Mouse (Mus musculus) intestine, postnatal 0 days (tissue): ENCODE data around the gene Elf4. TPM values are rescaled to one million over a fixed set of nuclear protein-coding genes. Genes with fewer than 3 reads are reported as not detected.
A peak's percentile ranks its signal among the peaks of the same experiment; 100 is the strongest.
"Not testable (repeated sequence)": the region's sequence is repeated elsewhere in the genome, so short reads cannot be mapped to it uniquely, and the experiment has no call there.

Experiments
- ATAC-seq: fragments of 200-750 bp; cut with Nextera tagmentation; 2 replicates; pipeline ENCODE4 v1.8.0; 2017; ENCODE audit warnings: mild to moderate bottlenecking, moderate TSS enrichment, moderate library complexity
- H3K27ac ChIP-seq: fragments of 300-500 bp; sonication (generic); 2 replicates; pipeline ENCODE4 v1.5.1; 2014; ENCODE audit warnings: mild to moderate bottlenecking, low read depth, low read length, moderate library complexity
- H3K27me3 ChIP-seq: fragments of 300-500 bp; sonication (generic); replicated peaks from 2 replicates; pipeline ENCODE4 v1.6.1; 2014; ENCODE audit warnings: low read length, mixed read lengths; ENCODE audit not compliant: control insufficient read depth, insufficient read depth
- H3K36me3 ChIP-seq: fragments of 300-500 bp; sonication (generic); 2 replicates; pipeline ENCODE4 v1.6.1; 2014; ENCODE audit warnings: mild to moderate bottlenecking, moderate library complexity; ENCODE audit not compliant: control insufficient read depth, insufficient read depth
- H3K4me1 ChIP-seq: fragments of 300-500 bp; sonication (generic); replicated peaks from 2 replicates; pipeline ENCODE4 v1.6.1; 2014; ENCODE audit warnings: antibody characterized with exemption, low read length, mixed read lengths; ENCODE audit not compliant: control insufficient read depth, insufficient read depth
- H3K4me2 ChIP-seq: fragments of 300-500 bp; sonication (generic); replicated peaks from 2 replicates; pipeline ENCODE4 v1.6.1; 2014; ENCODE audit warnings: low read depth, mild to moderate bottlenecking, moderate library complexity
- H3K4me3 ChIP-seq: fragments of 300-500 bp; sonication (generic); 2 replicates; pipeline ENCODE4 v1.5.1; 2014; ENCODE audit warnings: low read depth, low read length
- H3K9ac ChIP-seq: fragments of 300-500 bp; sonication (generic); 2 replicates; pipeline ENCODE4 v1.6.1; 2014; ENCODE audit warnings: mild to moderate bottlenecking, low read depth, low read length
- H3K9me3 ChIP-seq: fragments of 300-500 bp; sonication (generic); 2 replicates; pipeline ENCODE4 v1.6.1; 2016; ENCODE audit warnings: mixed run types; ENCODE audit not compliant: control insufficient read depth
- CTCF ChIP-seq: sonication (generic); IDR thresholded peaks from 2 replicates; pipeline ENCODE4 v1.5.1; 2016; ENCODE audit warnings: low read depth, mild to moderate bottlenecking, control low read depth, antibody characterized with exemption, moderate library complexity
- WGBS: fragments of 180-500 bp; shearing (Covaris S2); extraction: QIAGEN DNeasy Blood & Tissue Kit; methylation state at CpG from one replicate; pipeline ENCODE4 v1.1.7; 2014; 5-methylcytosine and 5-hydroxymethylcytosine counted together
- polyA plus RNA-seq: library from polyadenylated mRNA; unstranded; fragments of >200 nt; fragmentation: Nextera tagmentation; extraction: Ambion mirVana; gene quantifications from 2 replicates; pipeline ENCODE4 v1.2.1, GENCODE M21; 2015

Elf4 gene
- polyA plus RNA-seq, 1 experiment from 2014 or later = 10.6 TPM

GRCm38 (mm10) chrX:48441954-48442353 lies 21.0 kb downstream of the Elf4 start:
- Histone ChIP-seq H3K9ac (no peak overlapping the region), H3K27me3 (no peaks in the 10 kb centered on the region), H3K36me3 (no peaks in the 10 kb centered on the region), H3K27ac (no peak overlapping the region), H3K9me3 (no peaks in the 10 kb centered on the region), H3K4me2 (no peak overlapping the region), H3K4me1 (no peaks in the 10 kb centered on the region), H3K4me3 (no peak overlapping the region)
- 49% methylated on average over 7 of the region's 7 CpGs for WGBS
- no peak for ATAC-seq
- no peak for TF ChIP-seq CTCF

DNA sequence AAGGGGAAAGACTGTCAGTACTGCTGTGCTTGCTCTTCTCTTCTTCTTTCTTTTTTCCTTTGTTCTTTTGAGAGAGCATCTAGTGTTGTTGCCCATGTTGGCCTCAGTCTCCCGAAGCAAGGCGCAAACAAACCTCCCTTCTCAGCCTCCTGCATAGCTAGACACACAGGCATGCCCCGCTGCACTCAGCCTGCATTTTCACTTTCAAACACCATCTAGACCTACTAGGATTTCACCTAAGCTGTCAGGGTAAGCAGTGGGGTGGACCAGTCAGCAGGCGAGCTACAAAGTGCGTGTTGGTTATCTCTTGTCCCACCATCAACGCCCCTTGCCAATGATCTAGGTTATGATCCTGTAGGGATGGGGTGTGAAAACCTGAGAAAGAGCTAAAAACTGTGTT lies 21.4 kb downstream of the Elf4 start:
- H3K27me3 ChIP-seq = no peaks in the 10 kb centered on the region
- H3K4me2 ChIP-seq = no peak overlapping the region
- H3K4me1 ChIP-seq = no peaks in the 10 kb centered on the region
- no peak for ATAC-seq
- no peak overlapping the region for H3K4me3 ChIP-seq
- no peaks in the 10 kb centered on the region for H3K9me3 ChIP-seq
- no peaks in the 10 kb centered on the region for H3K36me3 ChIP-seq
- no peak for TF ChIP-seq CTCF
- H3K27ac ChIP-seq = no peak overlapping the region
- WGBS = 81% methylated on average over 6 of the region's 6 CpGs
- H3K9ac ChIP-seq = no peak overlapping the region

- H3K36me3 ChIP-seq = no peaks in the 10 kb centered on the region
- no peak for TF ChIP-seq CTCF
- H3K9me3 ChIP-seq = no peaks in the 10 kb centered on the region
- H3K4me2 ChIP-seq = 0 out of 2 replicates have a peak overlapping the region, but pooled peaks have one; percentile 9
- no peaks in the 10 kb centered on the region for H3K4me1 ChIP-seq
- H3K27me3 ChIP-seq = no peaks in the 10 kb centered on the region
- 40% methylated on average over 4 of the region's 4 CpGs for WGBS
- peak; percentile 51 for ATAC-seq
- no peak overlapping the region for H3K4me3 ChIP-seq
- H3K9ac ChIP-seq = no peak overlapping the region
- H3K27ac ChIP-seq = no peak overlapping the region
Observed at GRCm38 (mm10) chrX:48439036-48439435, 23.9 kb downstream of the Elf4 start.

DNA sequence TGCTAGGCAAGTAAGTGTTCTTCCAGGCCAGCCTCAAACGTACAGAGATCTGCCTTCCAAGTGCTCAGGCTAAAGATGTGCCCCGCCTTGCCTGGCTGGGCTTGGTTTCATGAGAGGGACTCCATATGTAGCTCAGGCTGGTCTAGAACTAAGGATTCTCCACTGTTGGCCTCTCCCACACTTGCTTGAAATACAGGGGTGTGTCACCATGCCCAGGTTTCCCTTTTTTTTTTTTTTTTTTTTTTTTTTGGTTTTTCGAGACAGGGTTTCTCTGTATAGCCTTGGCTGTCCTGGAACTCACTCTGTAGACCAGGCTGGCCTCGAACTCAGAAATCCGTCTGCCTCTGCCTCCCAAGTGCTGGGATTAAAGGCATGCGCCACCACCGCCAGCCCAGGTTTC lies 26.9 kb downstream of the Elf4 start:
- 81% methylated on average over 6 of the region's 7 CpGs for WGBS

GRCm38 (mm10) chrX:48435477-48435900 lies 27.4 kb downstream of the Elf4 start:
- 47% methylated on average over 9 of the region's 9 CpGs for WGBS
- peak; percentile 45 for ATAC-seq
- H3K36me3 ChIP-seq = no peaks in the 10 kb centered on the region
- H3K4me2 ChIP-seq = no peak overlapping the region
- H3K4me1 ChIP-seq = 0 out of 2 replicates have a peak, but pooled peaks cover 3% of the 10 kb centered on the region
- H3K9me3 ChIP-seq = no peaks in the 10 kb centered on the region
- H3K9ac ChIP-seq = no peak overlapping the region
- no peaks in the 10 kb centered on the region for H3K27me3 ChIP-seq
- H3K27ac ChIP-seq = 0 out of 2 replicates have a peak overlapping the region, but pooled peaks have one; percentile 15
- TF ChIP-seq CTCF = no peak
- no peak overlapping the region for H3K4me3 ChIP-seq

More for the DNA sequence above, 26.9 kb downstream of the Elf4 start:
- H3K9ac ChIP-seq, H3K36me3 ChIP-seq, H3K9me3 ChIP-seq, H3K4me1 ChIP-seq, H3K27me3 ChIP-seq, H3K4me3 ChIP-seq, ATAC-seq, H3K4me2 ChIP-seq: not testable (repeated sequence)
- H3K27ac ChIP-seq = 0 out of 2 replicates have a peak overlapping the region, but pooled peaks have one; percentile 15

DNA sequence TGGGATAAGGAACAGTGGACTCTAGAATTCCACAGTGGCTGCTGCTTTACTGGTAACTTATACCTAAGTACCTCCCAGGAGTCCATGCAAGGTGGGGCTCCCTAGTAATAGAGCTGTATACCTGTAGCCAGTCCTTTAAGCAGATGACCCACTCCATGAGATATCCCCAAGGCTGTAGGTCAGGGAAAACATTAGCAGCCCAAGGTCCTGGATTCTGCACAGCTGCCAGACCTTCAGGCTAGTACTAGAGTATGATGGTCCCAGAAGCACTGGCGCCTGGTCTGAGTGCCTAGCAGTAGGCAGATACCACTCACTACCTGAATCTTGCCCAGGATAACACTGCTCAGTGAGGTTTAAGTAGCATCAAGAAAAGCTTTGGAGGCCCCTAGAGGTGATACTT lies 28.7 kb downstream of the Elf4 start:
- H3K27ac ChIP-seq = peak overlapping the region; percentile 21; the same call in 1 of the 2 replicates
- peak; percentile 48 for ATAC-seq

More for the DNA sequence above, 28.7 kb downstream of the Elf4 start:
- H3K4me1 ChIP-seq = 0 out of 2 replicates have a peak, but pooled peaks cover 3% of the 10 kb centered on the region
- TF ChIP-seq CTCF = no peak
- no peak overlapping the region for H3K4me3 ChIP-seq
- no peak overlapping the region for H3K4me2 ChIP-seq
- H3K9ac ChIP-seq = no peak overlapping the region
- no peaks in the 10 kb centered on the region for H3K27me3 ChIP-seq
- no peaks in the 10 kb centered on the region for H3K9me3 ChIP-seq
- no peaks in the 10 kb centered on the region for H3K36me3 ChIP-seq
- 74% methylated on average over 1 of the region's 1 CpGs for WGBS
